In the genomic region with DNA sequence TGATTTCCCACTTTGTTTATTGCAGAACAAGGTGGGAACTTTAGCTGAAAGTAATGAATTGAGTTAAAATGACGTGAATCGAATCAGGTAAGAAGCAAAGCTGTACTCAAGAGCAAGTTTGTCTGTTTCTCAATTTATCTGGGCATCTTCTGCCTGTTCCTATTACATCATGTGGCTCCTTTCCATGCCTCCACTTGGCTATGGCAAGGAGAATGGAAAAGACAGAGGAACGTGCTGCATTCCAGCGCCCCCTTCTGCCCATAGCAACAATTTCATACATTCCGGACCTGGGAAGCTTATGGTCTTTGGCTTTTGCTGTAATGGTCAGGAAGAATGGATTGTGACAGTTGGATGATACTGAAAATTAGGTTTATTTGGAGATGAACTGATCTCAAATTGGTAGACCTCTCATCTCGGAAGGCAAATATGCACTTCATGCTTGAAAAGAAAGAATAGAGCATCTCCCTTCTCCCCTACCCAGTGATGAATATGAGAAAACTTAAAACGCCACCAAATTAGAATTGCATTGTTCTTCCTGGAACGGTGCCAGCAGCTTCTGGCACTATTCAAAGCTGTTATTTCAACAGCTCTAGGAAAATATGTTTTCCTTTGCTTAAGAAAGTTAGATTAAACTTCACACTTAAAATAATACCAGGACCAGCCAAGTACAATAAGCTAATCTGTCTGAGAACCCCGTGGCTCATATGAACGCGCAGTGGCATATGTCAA, we compare ENCODE assay signal across 10 mouse cellular contexts.
DNase-seq lines count a peak whose midpoint lies in the region; ATAC-seq and TF ChIP-seq lines count a peak whose summit lies in the region.
"Had no signal": no experiment of that assay in that cellular context is flagged by ENCODE, and none has a peak within 500 bp of the region (broad histone marks: within the 10 kb centered on the region; RNA-seq: fewer than 3 reads in every experiment).

No protein-coding gene starts in this region.

- TF ChIP-seq CTCF in thymus, adult 2 months (IDR thresholded peaks at IDR 0.05; ENCODE audit: borderline replicate concordance, control insufficient read depth, extremely low read depth, insufficient read depth, low read length, poor library complexity): no peak

- TF ChIP-seq POLR2A in thymus, adult 2 months (IDR thresholded peaks at IDR 0.05; ENCODE audit: control insufficient read depth, extremely low read depth, insufficient read depth, low read length, poor library complexity): no peak

- no peak overlapping the region for H3K9ac ChIP-seq in kidney, embryonic 15.5 days
- H3K9ac ChIP-seq: hindbrain, embryonic 15.5 days; neural tube, embryonic 13.5 days had no signal

- H3K4me2 ChIP-seq in kidney, embryonic 15.5 days: no peak overlapping the region
- H3K4me2 ChIP-seq: hindbrain, embryonic 15.5 days; neural tube, embryonic 13.5 days had no signal

- WGBS in kidney, embryonic 15.5 days: 51% methylated on average over 11 of the region's 11 CpGs
- 55% methylated on average over 11 of the region's 11 CpGs for WGBS in thymus, adult 2 months

- no peak overlapping the region for H3K27ac ChIP-seq in kidney, embryonic 15.5 days
- no peak overlapping the region for H3K27ac ChIP-seq in thymus, adult 2 months (ENCODE audit: control insufficient read depth, insufficient read depth, low read length)
- H3K27ac ChIP-seq: hindbrain, embryonic 15.5 days; neural tube, embryonic 13.5 days had no signal

- H3K9me3 ChIP-seq in kidney, embryonic 15.5 days (replicated peaks): no peaks in the 10 kb centered on the region
- H3K9me3 ChIP-seq: hindbrain, embryonic 15.5 days; neural tube, embryonic 13.5 days had no signal

- intact Hi-C loops in left cerebral cortex, postnatal 4 days (cut with DNase I): no loop called here

- no peaks in the 10 kb centered on the region for H3K36me3 ChIP-seq in kidney, embryonic 15.5 days
- H3K36me3 ChIP-seq in thymus, adult 2 months (ENCODE audit: control insufficient read depth, insufficient read depth, low read length): no peaks in the 10 kb centered on the region
- H3K36me3 ChIP-seq: hindbrain, embryonic 15.5 days; neural tube, embryonic 13.5 days had no signal

- no peaks in the 10 kb centered on the region for H3K4me1 ChIP-seq in kidney, embryonic 15.5 days
- no peaks in the 10 kb centered on the region for H3K4me1 ChIP-seq in thymus, adult 2 months (replicated peaks; ENCODE audit: control insufficient read depth, insufficient read depth, low read length)
- H3K4me1 ChIP-seq: neural tube, embryonic 13.5 days had no signal

- no peak for ATAC-seq in kidney, embryonic 15.5 days (replicated peaks; ENCODE audit: low FRiP score)
- ATAC-seq in frontal cortex, adult (ENCODE audit: low TSS enrichment): peak; percentile 98
- no peak for ATAC-seq in activated CD4-positive, CD25-positive, alpha-beta regulatory T cell, adult 4 months

- DNase-seq in kidney, postnatal 10 days: peak; percentile 5
- peak; percentile 80 for DNase-seq in brain, adult 2 months (ENCODE audit: low read depth, low spot score)
- DNase-seq in left cerebral cortex, postnatal 4 days: peak; percentile 45
- no peak for DNase-seq in thymus, postnatal 0 days (ENCODE audit: low spot score)
- DNase-seq in thymus, adult 2 months: no peak

- no peaks in the 10 kb centered on the region for H3K27me3 ChIP-seq in kidney, embryonic 15.5 days
- H3K27me3 ChIP-seq in thymus, adult 2 months (ENCODE audit: control insufficient read depth, insufficient read depth, low read length): no peaks in the 10 kb centered on the region
- H3K27me3 ChIP-seq: hindbrain, embryonic 15.5 days; neural tube, embryonic 13.5 days had no signal

- H3K4me3 ChIP-seq in kidney, embryonic 15.5 days (replicated peaks): no peak overlapping the region
- H3K4me3 ChIP-seq in thymus, adult 2 months (ENCODE audit: control insufficient read depth, insufficient read depth, low read length): no peak overlapping the region
- H3K4me3 ChIP-seq: hindbrain, embryonic 15.5 days; neural tube, embryonic 13.5 days had no signal

Comparison
In these comparisons a context has a peak if more than half of its experiments do, and no peak if none do; other contexts are left out.
1. DNase-seq: peak in kidney, postnatal 10 days (single experiment), brain, adult 2 months (single experiment) and left cerebral cortex, postnatal 4 days (single experiment); none in thymus, postnatal 0 days (single experiment) and thymus, adult 2 months (single experiment).